Mouse (Mus musculus) cerebellum, adult 11 months (tissue): Measurements from ENCODE around the gene Trp53tg5.

ENCODE experiments used
- DNase-seq: peaks from one replicate; pipeline ENCODE4 v3.0.0; 2022

The Trp53tg5 gene

GRCm38 (mm10) chr2:164448140-164448539, 25.4 kb downstream of the Trp53tg5 start:
- DNase-seq = no peak

DNA sequence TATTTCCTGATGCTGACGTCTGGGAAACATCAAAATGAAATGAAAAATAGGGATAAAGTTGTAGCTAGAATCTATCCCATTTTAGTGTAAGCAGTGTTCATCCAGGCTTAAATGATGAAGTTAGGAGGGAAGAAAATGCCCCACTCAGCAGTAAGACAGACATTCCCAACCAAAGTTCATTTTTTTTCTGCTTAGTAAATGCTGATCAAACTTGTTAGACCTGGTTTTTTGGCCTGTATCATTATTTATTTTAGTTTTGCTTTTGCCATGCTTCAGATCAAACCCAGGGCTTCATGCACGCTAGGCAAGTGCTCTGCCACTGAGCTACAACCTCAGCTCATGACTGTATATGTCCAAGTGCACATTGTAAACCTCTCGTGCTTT, 27.4 kb downstream of the Trp53tg5 start:
- no peak for DNase-seq

DNA sequence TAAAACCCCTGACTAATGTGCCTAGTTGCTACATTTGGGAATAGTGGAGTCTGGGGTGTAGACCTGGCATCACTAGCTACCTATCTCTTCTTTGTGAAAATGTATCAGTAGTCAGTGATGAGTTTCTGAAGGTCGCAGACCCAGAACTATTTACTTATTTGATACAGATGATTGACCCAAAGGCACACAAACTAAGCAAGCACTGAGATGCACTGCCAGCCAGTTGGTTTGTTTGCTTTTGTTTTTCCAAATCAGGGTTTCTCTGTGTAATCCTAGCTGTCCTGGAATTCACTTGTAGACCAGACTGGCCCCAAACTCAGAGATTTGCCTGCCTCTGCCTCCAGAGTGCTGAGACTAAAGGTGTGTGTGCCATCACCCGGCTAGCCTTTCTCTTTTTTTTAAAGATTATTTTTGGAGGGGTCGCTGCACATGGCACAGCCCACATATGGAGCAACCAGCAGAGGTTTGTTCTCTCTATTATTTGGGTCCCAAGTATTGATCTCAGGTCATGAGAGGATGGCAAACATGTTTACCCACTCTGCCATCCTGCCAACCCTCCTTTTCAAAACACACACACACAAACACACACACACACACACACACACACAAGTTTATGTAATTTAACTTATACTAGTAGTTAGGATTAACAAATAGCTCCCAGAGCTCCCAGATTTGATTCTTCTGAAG, 28.0 kb downstream of the Trp53tg5 start:
- DNase-seq = no peak

- no peak for DNase-seq
Observed at GRCm38 (mm10) chr2:164444701-164445100, 28.8 kb downstream of the Trp53tg5 start.

DNA sequence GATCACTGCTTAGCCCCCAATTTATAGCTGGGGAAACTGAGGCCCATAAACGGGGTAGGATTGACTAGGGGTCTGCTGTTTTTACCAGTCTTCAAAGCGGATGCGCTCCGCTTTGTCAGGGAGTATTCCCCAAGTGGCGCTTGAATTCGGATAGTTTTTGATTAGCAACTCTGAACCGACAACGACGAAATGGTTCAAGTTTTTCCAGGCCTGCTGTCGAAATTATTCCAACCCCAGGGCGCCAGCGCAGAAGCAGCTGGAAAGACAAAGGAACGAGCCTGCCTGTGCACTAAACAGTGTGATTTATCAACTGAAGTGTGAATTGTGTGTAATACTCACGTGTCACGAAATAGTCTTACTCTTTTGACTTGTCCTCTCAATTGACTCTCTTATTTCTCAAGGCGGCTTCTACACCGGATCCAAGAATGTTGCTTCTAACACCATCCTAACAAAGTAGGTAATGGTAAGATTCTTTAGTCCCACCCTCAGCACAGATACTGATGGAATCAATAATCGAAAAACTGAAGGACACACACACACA, 30.0 kb downstream of the Trp53tg5 start, which contains the start of gene Sdc4:
Gene Sdc4, minus strand, starts transcription at position 428 of the 541 bp plus-strand sequence.
- DNase-seq = no peak

DNA sequence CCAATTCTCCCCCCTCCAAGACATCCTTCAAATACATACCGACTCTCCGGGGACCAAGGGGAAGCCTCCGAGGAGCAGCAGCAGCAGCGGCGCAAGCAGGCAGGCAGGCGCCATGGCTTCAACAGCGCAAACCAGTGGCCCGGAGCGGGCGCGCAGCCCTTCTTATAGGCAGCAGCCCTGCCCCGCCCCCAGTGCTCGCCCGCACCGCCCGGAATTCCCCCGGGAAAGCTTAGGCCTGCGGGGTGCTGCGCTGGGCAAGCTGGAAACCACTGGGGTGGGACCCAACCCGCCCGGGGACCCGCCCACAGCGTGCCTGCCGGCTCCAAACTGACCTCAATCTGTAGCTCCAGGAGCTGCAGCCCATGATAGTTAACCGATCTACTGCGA, 30.5 kb downstream of the Trp53tg5 start:
- DNase-seq = no peak

- no peak for DNase-seq
Observed at GRCm38 (mm10) chr2:164442315-164443050, 31.0 kb downstream of the Trp53tg5 start.

GRCm38 (mm10) chr2:164441731-164442130, 31.8 kb downstream of the Trp53tg5 start:
- DNase-seq = no peak

- DNase-seq = no peak
Observed at GRCm38 (mm10) chr2:164441155-164441554, 32.4 kb downstream of the Trp53tg5 start.

DNA sequence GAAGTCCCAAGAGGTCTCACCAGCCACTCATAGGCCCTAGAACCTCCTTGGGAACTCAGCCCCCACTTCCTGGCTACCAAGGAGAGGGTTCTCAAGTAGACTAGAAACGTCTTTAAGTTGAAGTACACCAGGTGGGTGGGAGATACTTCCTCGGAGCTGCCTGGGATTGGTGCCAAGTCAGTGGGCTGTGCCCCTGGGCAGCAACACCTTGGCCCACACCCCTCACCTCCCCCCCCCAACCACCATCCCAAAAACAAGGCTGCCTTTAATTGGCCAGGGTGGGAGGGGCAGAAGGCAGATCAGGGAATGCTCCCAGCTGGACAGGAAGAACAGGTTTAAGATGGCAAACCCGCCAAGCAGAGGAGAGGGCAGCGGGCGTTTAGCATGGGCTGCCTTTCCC, 33.2 kb downstream of the Trp53tg5 start:
- DNase-seq = no peak

- DNase-seq = no peak
Observed at GRCm38 (mm10) chr2:164439001-164439421, 34.5 kb downstream of the Trp53tg5 start.

- no peak for DNase-seq
Observed at GRCm38 (mm10) chr2:164438257-164438656, 35.3 kb downstream of the Trp53tg5 start.

GRCm38 (mm10) chr2:164437710-164438109, 35.8 kb downstream of the Trp53tg5 start:
- DNase-seq = no peak

DNA sequence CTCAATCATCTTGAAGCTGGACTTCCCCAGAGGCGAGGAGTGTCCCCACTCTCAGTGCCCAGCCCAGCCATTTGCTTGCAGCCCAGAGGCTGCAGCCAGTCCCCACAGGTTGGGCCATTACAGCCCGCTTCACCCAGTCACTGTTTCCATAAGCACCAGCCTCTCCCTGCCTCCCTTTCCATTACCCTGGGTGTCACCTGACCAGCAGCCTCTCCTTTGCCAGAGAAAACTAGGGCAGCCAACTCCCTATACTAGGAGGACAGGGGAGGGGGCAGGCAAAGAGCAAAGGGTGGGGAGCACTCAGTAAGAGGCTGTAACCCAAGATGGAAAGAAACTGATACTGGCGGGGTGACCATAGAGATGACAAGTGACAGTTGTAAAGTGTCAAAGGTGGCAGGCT, 36.6 kb downstream of the Trp53tg5 start:
- no peak for DNase-seq

DNA sequence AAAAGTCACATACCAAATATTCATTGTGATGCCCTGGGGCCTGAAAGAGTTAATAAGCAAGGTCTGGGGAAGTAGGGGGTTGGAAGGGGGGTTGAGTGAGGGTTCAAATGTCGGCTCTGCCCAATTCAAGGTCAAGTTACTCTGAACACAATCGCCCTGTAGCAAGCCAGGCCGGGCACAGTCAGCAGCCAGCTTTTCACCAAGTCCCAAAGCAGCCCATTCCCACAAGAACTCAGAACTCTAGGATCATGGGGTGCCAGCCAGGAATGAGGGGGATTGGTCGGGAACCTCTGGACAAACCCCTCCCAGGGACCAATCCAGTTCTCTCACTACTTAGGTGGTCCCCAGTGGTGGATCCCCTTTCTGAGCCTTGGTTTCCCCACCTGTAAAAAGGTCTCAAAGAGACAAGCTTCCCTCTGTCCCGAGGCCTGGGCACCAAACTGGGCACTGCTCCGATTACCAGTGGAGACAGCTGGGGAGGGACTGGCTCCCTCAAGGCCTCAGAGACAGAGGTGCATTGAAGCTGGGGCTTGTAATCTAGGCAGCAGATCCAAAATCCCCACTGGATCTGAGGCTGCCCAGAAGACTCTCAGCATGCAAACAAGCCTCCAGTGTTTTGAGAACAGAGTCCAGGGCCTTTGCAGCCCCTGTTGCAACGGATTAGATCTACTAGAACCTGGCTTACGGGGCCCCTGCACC, 37.2 kb downstream of the Trp53tg5 start:
- no peak for DNase-seq

- DNase-seq = no peak
Observed at GRCm38 (mm10) chr2:164435216-164436090, 38.1 kb downstream of the Trp53tg5 start.

DNA sequence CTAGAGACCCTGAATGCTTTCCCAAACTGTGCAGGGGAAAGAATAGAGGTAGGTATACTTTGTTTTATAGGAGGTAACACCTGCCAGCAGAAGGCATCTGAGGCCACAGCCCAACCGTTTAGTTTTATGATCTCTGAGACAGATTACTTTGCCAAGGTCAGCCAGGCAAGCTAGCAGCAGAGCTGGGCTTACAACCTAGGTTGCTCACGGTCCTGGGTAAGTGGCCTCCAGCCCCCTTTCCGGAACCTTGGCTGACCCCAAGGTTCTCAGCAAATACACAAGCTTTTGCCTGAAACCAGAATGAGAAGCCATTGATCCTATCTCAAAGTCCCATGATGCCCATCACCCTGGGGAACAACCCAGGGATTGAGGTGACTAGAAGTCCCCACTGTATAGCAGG, 38.8 kb downstream of the Trp53tg5 start:
- no peak for DNase-seq

GRCm38 (mm10) chr2:164433278-164433895, 40.1 kb downstream of the Trp53tg5 start:
- no peak for DNase-seq

DNA sequence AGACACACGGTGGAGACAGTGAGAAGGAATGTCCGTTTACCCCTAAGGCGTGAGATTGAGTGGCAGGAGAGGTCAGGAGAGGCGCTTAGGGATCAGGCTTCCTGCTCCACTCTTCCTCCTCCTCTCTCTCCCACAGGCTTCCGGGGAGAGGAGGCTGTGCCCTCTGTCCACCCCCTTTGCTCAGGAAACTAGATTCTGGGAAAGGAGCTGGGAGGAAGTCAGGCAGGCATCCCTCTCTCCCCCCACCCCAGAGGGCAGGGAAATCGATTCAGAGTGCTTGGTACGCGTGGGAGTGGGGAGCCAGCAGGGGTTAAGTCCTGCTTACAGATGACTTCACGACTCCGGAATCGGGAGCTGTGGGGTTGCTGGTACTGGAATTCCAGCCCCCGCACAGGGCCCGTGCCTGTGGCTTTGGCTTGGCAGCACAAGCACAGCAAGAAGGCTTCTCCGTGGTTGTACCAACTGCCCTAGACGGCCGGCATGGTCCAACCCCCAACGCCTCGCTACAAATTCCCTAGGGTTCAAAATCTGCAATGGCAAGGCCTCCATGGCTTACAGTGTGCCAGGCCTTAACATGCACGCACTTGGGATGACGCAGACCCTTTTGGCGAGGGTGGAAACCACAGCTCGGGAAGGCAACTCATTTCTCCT, 40.9 kb downstream of the Trp53tg5 start:
- DNase-seq = no peak

GRCm38 (mm10) chr2:164431676-164432465, 41.7 kb downstream of the Trp53tg5 start:
- DNase-seq = no peak

DNA sequence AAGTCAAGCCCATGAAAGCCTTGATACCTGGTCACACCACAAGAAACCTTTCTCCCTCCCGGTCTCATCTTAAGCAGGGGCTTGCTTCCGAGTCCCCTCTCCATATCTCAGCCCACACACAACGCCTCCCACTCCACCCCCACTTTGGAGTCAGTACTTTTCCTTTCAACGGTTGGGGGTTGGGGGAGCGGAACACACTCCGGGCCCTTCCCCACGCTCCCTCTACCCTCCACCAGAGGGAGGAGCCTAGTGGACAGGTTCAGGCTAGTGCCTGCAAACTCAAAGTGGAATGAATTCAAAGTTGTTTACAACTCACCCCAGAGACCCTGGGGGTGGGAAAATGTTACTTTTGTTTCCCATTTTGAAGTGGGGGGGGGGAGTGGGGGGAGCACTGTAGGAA, 42.8 kb downstream of the Trp53tg5 start:
- DNase-seq = no peak
